Mouse (Mus musculus) midbrain, embryonic 11.5 days (tissue): ENCODE results near the gene Mtx1. TPM values are rescaled to one million over a fixed set of nuclear protein-coding genes. Genes with fewer than 3 reads are reported as not detected.
A peak's percentile ranks its signal among the peaks of the same experiment; 100 is the strongest.

ENCODE experiments used
- ATAC-seq: fragments of 200-750 bp; cut with Nextera tagmentation; 2 replicates; pipeline ENCODE4 v1.8.0; 2017; ENCODE audit warnings: moderate TSS enrichment, moderate library complexity; ENCODE audit not compliant: low FRiP score
- DNase-seq: peaks from one replicate; pipeline ENCODE4 v3.0.0; 2015; ENCODE audit warnings: low spot score; ENCODE audit errors: missing footprints
- H3K27ac ChIP-seq: fragments of 300-500 bp; sonication (generic); 2 replicates; pipeline ENCODE4 v1.5.1; 2014; ENCODE audit warnings: low read depth, low read length
- H3K27me3 ChIP-seq: fragments of 300-500 bp; sonication (generic); 2 replicates; pipeline ENCODE4 v1.6.1; 2014; ENCODE audit warnings: mild to moderate bottlenecking, low read length, moderate library complexity, mixed read lengths; ENCODE audit not compliant: control insufficient read depth, insufficient read depth
- H3K36me3 ChIP-seq: fragments of 300-500 bp; sonication (generic); 2 replicates; pipeline ENCODE4 v1.6.1; 2014; ENCODE audit warnings: mild to moderate bottlenecking, low read length, moderate library complexity, mixed read lengths; ENCODE audit not compliant: control insufficient read depth, insufficient read depth
- H3K4me1 ChIP-seq: fragments of 300-500 bp; sonication (generic); 2 replicates; pipeline ENCODE4 v1.6.1; 2014; ENCODE audit warnings: low read length; ENCODE audit not compliant: control insufficient read depth, insufficient read depth
- H3K4me2 ChIP-seq: fragments of 300-500 bp; sonication (generic); 2 replicates; pipeline ENCODE4 v1.6.1; 2014; ENCODE audit warnings: mild to moderate bottlenecking, moderate library complexity
- H3K4me3 ChIP-seq: fragments of 300-500 bp; sonication (generic); 2 replicates; pipeline ENCODE4 v1.5.1; 2014; ENCODE audit warnings: low read depth, low read length
- H3K9ac ChIP-seq: fragments of 300-500 bp; sonication (generic); 2 replicates; pipeline ENCODE4 v1.6.1; 2014; ENCODE audit warnings: low read length
- H3K9me3 ChIP-seq: fragments of 300-500 bp; sonication (generic); 2 replicates; pipeline ENCODE4 v1.6.1; 2016; ENCODE audit warnings: low read length; ENCODE audit not compliant: control insufficient read depth
- WGBS: fragments of 180-500 bp; shearing (Covaris S2); extraction: QIAGEN DNeasy Blood & Tissue Kit; methylation state at CpG from one replicate; pipeline ENCODE4 v1.1.7; 2014; 5-methylcytosine and 5-hydroxymethylcytosine counted together
- polyA plus RNA-seq: library from polyadenylated mRNA; unstranded; fragments of >200 nt; fragmentation: Nextera tagmentation; extraction: Ambion mirVana; gene quantifications from 2 replicates; pipeline ENCODE4 v1.2.1, GENCODE M21; 2014

Mtx1 gene
- polyA plus RNA-seq, 1 experiment from 2014 or later, result 174 TPM

GRCm38 (mm10) chr3:89202253-89203141, 24.4 kb downstream of the Mtx1 start, which contains the start of gene Gba:
TSS of gene Gba (plus strand) at chr3:89202928.
- ATAC-seq (peak; percentile 90), DNase-seq (peak; percentile 100)
- Histone ChIP-seq H3K9me3 (no peaks in the 10 kb centered on the region), H3K4me1 (peaks cover 4% of the 10 kb centered on the region; the same call in 1 of the 2 replicates), H3K27me3 (no peaks in the 10 kb centered on the region), H3K36me3 (peaks cover 4% of the 10 kb centered on the region; the same call in 1 of the 2 replicates), H3K27ac (no peak within 1 kb of the TSS), H3K4me3 (peak within 1 kb of the TSS; percentile 40), H3K4me2 (peak within 1 kb of the TSS; percentile 52), H3K9ac (peak within 1 kb of the TSS; percentile 50)
- WGBS, result 26% methylated on average over 13 of the region's 13 CpGs

DNA sequence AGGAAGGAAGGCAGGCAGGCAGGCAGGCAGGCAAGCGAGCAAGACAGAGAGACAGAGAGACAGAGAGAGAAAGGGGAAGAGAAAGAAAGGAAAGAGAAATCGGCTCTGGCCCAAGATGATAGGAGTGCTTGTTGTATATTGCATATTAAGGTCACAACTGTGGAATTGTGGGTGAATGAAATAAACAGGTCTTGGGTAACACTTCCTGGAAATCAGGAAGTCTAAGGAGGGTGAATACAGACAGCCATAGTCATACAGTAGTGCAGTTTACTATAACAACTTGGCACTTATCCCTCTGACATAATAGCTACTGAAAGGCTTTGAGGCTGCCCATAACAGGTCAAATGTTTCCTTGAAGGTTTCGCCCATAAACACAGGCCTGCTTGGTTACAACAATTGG, 27.0 kb downstream of the Mtx1 start:
- ATAC-seq (no peak), DNase-seq (no peak)
- Histone ChIP-seq H3K4me1 (peaks cover 11% of the 10 kb centered on the region), H3K36me3 (no peaks in the 10 kb centered on the region), H3K27ac (no peak overlapping the region), H3K4me3 (no peak overlapping the region), H3K9me3 (no peaks in the 10 kb centered on the region), H3K4me2 (no peak overlapping the region), H3K27me3 (no peaks in the 10 kb centered on the region), H3K9ac (no peak overlapping the region)
- 78% methylated on average over 3 of the region's 3 CpGs for WGBS

GRCm38 (mm10) chr3:89195979-89196877, 30.7 kb downstream of the Mtx1 start:
- ATAC-seq (peak; percentile 96), DNase-seq (peak; percentile 99)
- H3K4me2 ChIP-seq, result peak overlapping the region; percentile 50
- WGBS, result 6% methylated on average over 33 of the region's 33 CpGs
- peak overlapping the region; percentile 28 for H3K4me3 ChIP-seq
- no peaks in the 10 kb centered on the region for H3K27me3 ChIP-seq
- H3K4me1 ChIP-seq, result peaks cover 8% of the 10 kb centered on the region
- H3K9ac ChIP-seq, result peak overlapping the region; percentile 62
- H3K36me3 ChIP-seq, result no peaks in the 10 kb centered on the region
- peak overlapping the region; percentile 76 for H3K27ac ChIP-seq
- H3K9me3 ChIP-seq, result no peaks in the 10 kb centered on the region

GRCm38 (mm10) chr3:89193853-89194252, 33.0 kb downstream of the Mtx1 start:
- Histone ChIP-seq H3K9ac (no peak overlapping the region), H3K4me2 (no peak overlapping the region), H3K36me3 (no peaks in the 10 kb centered on the region), H3K9me3 (no peaks in the 10 kb centered on the region), H3K27me3 (no peaks in the 10 kb centered on the region), H3K27ac (no peak overlapping the region), H3K4me1 (peaks cover 8% of the 10 kb centered on the region), H3K4me3 (no peak overlapping the region)
- WGBS, result 83% methylated on average over 2 of the region's 2 CpGs
- DNase-seq (no peak), ATAC-seq (no peak)

DNA sequence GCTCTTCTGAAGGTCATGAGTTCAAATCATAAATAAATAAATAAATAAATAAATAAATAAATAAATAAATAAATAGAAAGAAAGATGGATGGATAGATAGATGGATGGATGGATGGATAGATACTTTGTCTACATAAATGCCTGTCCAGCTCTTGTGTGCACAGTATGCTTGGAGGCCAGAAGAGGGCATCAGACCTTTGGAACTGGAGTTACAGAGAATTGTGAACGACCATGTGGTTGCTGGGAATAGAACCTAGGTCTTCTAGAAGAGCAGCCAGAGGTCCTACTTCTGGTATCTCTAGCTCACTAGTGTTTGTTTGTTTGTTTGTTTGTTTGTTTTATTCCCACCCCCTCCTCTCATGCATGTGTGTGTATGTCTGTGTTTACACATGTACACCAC, 33.5 kb downstream of the Mtx1 start:
- no peaks in the 10 kb centered on the region for H3K36me3 ChIP-seq
- 61% methylated on average over 1 of the region's 1 CpGs for WGBS

GRCm38 (mm10) chr3:89190436-89190835, 36.5 kb downstream of the Mtx1 start:
- Histone ChIP-seq H3K4me2 (no peak overlapping the region), H3K4me1 (peaks cover 6% of the 10 kb centered on the region), H3K9me3 (no peaks in the 10 kb centered on the region), H3K27me3 (no peaks in the 10 kb centered on the region), H3K36me3 (no peaks in the 10 kb centered on the region), H3K27ac (no peak overlapping the region), H3K4me3 (no peak overlapping the region), H3K9ac (no peak overlapping the region)
- ATAC-seq (no peak), DNase-seq (no peak)
- WGBS, result 90% methylated on average over 8 of the region's 8 CpGs

More for the DNA sequence above, 33.5 kb downstream of the Mtx1 start:
- no peaks in the 10 kb centered on the region for H3K27me3 ChIP-seq
- H3K27ac ChIP-seq, result no peak overlapping the region
- no peaks in the 10 kb centered on the region for H3K9me3 ChIP-seq
- H3K4me1 ChIP-seq, result peaks cover 8% of the 10 kb centered on the region
- ATAC-seq, result no peak
- H3K9ac ChIP-seq, result no peak overlapping the region
- DNase-seq, result no peak
- no peak overlapping the region for H3K4me2 ChIP-seq
- H3K4me3 ChIP-seq, result no peak overlapping the region

DNA sequence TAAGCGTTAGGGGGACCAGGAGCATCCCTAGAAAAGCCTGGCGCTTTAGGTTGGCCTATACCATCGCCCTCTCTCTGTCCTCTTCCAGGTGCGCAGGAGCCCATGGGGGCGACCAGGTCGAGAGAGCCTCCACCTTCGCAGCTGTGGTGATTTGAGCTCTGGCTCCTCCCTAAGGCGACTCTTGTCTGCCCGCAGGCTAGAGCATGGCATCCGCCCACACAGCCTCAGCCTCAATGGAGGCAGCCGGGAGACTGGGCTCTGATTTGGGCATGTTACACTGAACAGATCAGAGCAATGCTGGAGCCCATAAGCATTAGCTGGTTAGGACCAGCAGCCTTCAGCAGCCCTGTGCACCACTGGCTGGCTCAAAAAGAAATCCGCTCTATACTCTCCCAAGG, 38.4 kb downstream of the Mtx1 start:
- no peak for DNase-seq
- no peak overlapping the region for H3K9ac ChIP-seq
- no peak overlapping the region for H3K4me2 ChIP-seq
- no peaks in the 10 kb centered on the region for H3K9me3 ChIP-seq
- H3K4me3 ChIP-seq, result no peak overlapping the region
- H3K36me3 ChIP-seq, result no peaks in the 10 kb centered on the region
- WGBS, result 56% methylated on average over 12 of the region's 12 CpGs
- H3K27me3 ChIP-seq, result no peaks in the 10 kb centered on the region
- no peak overlapping the region for H3K27ac ChIP-seq
- H3K4me1 ChIP-seq, result peaks cover 20% of the 10 kb centered on the region
- ATAC-seq, result no peak

GRCm38 (mm10) chr3:89187690-89188477, 39.0 kb downstream of the Mtx1 start:
- no peaks in the 10 kb centered on the region for H3K9me3 ChIP-seq
- H3K27ac ChIP-seq, result no peak overlapping the region
- WGBS, result 56% methylated on average over 18 of the region's 18 CpGs
- H3K9ac ChIP-seq, result no peak overlapping the region
- DNase-seq (no peak), ATAC-seq (no peak)
- peaks cover 20% of the 10 kb centered on the region for H3K4me1 ChIP-seq
- no peak overlapping the region for H3K4me2 ChIP-seq
- no peaks in the 10 kb centered on the region for H3K36me3 ChIP-seq
- H3K27me3 ChIP-seq, result no peaks in the 10 kb centered on the region
- H3K4me3 ChIP-seq, result no peak overlapping the region
